Mouse (Mus musculus) liver, postnatal 0 days (tissue): ENCODE measurements around the gene Gtpbp10. TPM values are rescaled to one million over a fixed set of nuclear protein-coding genes. Genes with fewer than 3 reads are reported as not detected.

Source experiments
- ATAC-seq: fragments of 200-750 bp; cut with Nextera tagmentation; 2 replicates; pipeline ENCODE4 v1.8.0; 2017; ENCODE audit warnings: mild to moderate bottlenecking, moderate library complexity
- DNase-seq: peaks from one replicate; pipeline ENCODE4 v3.0.0-alpha.2; 2016
- H3K27ac ChIP-seq: fragments of 300-500 bp; sonication (generic); 2 replicates; pipeline ENCODE4 v1.5.1; 2014; ENCODE audit warnings: antibody characterized with exemption, moderate library complexity, mild to moderate bottlenecking, low read depth
- H3K27me3 ChIP-seq: fragments of 300-500 bp; sonication (generic); 2 replicates; pipeline ENCODE4 v1.6.1; 2014; ENCODE audit warnings: low read length, control low read depth, mixed read lengths; ENCODE audit not compliant: insufficient read depth
- H3K36me3 ChIP-seq: fragments of 300-500 bp; sonication (generic); replicated peaks from 2 replicates; pipeline ENCODE4 v1.6.1; 2014; ENCODE audit warnings: mild to moderate bottlenecking, control low read depth, low read length, moderate library complexity, mixed read lengths; ENCODE audit not compliant: insufficient read depth
- H3K4me1 ChIP-seq: fragments of 300-500 bp; sonication (generic); 2 replicates; pipeline ENCODE4 v1.6.1; 2014; ENCODE audit warnings: antibody characterized with exemption, mild to moderate bottlenecking, control low read depth; ENCODE audit not compliant: insufficient read depth
- H3K4me2 ChIP-seq: fragments of 300-500 bp; sonication (generic); 2 replicates; pipeline ENCODE4 v1.6.1; 2014; ENCODE audit warnings: low read depth, mild to moderate bottlenecking, low read length, moderate library complexity, mixed read lengths
- H3K4me3 ChIP-seq: fragments of 300-500 bp; sonication (generic); 2 replicates; pipeline ENCODE4 v1.5.1; 2014; ENCODE audit warnings: low read depth, low read length
- H3K9ac ChIP-seq: fragments of 300-500 bp; sonication (generic); replicated peaks from 2 replicates; pipeline ENCODE4 v1.6.1; 2014; ENCODE audit warnings: mild to moderate bottlenecking, moderate library complexity
- H3K9me3 ChIP-seq: fragments of 300-500 bp; sonication (generic); 2 replicates; pipeline ENCODE4 v1.6.1; 2016; ENCODE audit warnings: mild to moderate bottlenecking, control low read depth, low read length, mixed read lengths
- CTCF ChIP-seq: sonication (generic); IDR thresholded peaks from 2 replicates; pipeline ENCODE4 v1.5.1; 2016; ENCODE audit warnings: antibody characterized with exemption, low read depth
- EP300 ChIP-seq: IDR thresholded peaks from 2 replicates; pipeline ENCODE4 v1.6.1; 2016; ENCODE audit warnings: antibody characterized with exemption, low read depth, mild to moderate bottlenecking
- WGBS: fragments of 180-500 bp; shearing (Covaris S2); extraction: QIAGEN DNeasy Blood & Tissue Kit; methylation state at CpG from one replicate; pipeline ENCODE4 v1.1.7; 2014; ENCODE audit not compliant: insufficient replicate concordance; 5-methylcytosine and 5-hydroxymethylcytosine counted together
- polyA plus RNA-seq: library from polyadenylated mRNA; unstranded; fragments of >200 nt; fragmentation: Nextera tagmentation; extraction: Ambion mirVana; gene quantifications from 2 replicates; pipeline ENCODE4 v1.2.1, GENCODE M21; 2015

The Gtpbp10 gene
- polyA plus RNA-seq, 1 experiment from 2014 or later: 9.9 TPM

DNA sequence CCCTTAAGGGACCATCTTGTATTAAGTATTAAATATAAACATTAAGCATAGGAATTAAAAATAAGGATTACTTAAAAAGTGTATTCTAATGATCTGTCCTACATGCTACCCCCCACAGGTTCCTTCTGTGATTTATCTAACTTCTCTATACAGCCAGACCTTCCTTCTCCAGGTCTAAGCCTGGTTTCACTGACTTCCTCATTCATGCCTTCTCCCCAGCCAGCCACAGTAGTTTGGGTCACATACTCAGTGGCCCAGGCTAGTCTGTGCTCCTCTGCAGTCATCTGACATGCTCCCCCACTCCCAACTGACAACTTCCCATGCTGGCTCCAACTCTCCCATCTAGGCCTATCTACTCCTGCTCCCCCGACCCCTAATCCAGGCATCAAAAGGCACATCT, 8.2 kb downstream of the Gtpbp10 start:
- 62% methylated on average over 1 of the region's 1 CpGs for WGBS
- Histone ChIP-seq H3K36me3 (peaks cover 21% of the 10 kb centered on the region), H3K4me2 (no peak overlapping the region), H3K9me3 (no peaks in the 10 kb centered on the region), H3K9ac (no peak overlapping the region), H3K4me3 (no peak overlapping the region), H3K4me1 (no peaks in the 10 kb centered on the region), H3K27me3 (no peaks in the 10 kb centered on the region), H3K27ac (no peak overlapping the region)
- TF ChIP-seq EP300 (no peak), CTCF (no peak)
- DNase-seq (no peak), ATAC-seq (no peak)

DNA sequence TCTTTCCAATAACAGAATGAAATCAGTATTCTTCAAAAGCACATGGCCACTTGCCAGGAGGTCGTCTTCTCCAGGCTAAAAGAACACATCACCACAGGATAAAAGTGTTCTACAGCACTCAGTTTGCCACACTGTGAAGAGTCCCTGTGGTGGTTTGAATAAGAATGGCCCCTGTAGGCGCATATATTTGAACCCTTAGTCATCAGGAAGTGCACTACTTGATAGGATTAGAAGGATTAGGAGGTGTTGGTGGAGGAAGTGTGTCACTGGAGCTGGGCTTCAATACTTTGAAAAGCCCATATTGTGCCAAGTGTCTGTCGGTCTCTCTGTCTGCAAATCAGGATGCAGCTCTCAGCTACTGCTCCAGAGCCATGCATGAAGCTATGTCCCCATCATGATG, 19.0 kb downstream of the Gtpbp10 start:
- no peaks in the 10 kb centered on the region for H3K27me3 ChIP-seq
- no peak overlapping the region for H3K27ac ChIP-seq
- ATAC-seq: no peak
- 68% methylated on average over 3 of the region's 3 CpGs for WGBS
- no peaks in the 10 kb centered on the region for H3K9me3 ChIP-seq
- H3K4me1 ChIP-seq: no peaks in the 10 kb centered on the region
- peaks cover 22% of the 10 kb centered on the region for H3K36me3 ChIP-seq
- DNase-seq: no peak
- H3K4me2 ChIP-seq: no peak overlapping the region
- H3K9ac ChIP-seq: no peak overlapping the region
- TF ChIP-seq CTCF: no peak
- no peak for TF ChIP-seq EP300
- H3K4me3 ChIP-seq: no peak overlapping the region

DNA sequence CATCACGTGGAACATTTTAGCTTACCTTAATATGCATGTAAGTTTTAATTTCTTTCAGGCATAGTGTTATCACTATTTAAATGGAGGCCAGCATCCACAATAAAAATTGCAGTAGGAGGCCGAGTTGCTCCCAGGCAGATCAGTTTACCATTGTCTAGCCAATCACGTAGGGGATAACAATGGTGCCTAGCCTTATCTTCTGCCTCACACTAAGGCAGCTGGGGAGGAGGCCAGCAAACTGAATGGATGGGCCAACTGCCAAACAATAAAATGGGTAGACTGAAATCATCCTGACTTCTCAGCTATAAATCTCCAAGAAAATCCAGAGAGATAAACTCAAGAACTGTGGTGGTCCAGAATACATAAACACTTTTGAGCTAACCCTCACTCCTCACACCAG, 19.6 kb downstream of the Gtpbp10 start:
- no peak for TF ChIP-seq CTCF
- TF ChIP-seq EP300: 0 out of 2 replicates have a peak, but pooled peaks have one; percentile 14
- H3K4me1 ChIP-seq: no peaks in the 10 kb centered on the region
- peaks cover 22% of the 10 kb centered on the region for H3K36me3 ChIP-seq
- DNase-seq (no peak), ATAC-seq (no peak)
- no peaks in the 10 kb centered on the region for H3K27me3 ChIP-seq
- H3K9ac ChIP-seq: no peak overlapping the region
- WGBS: 54% methylated on average over 3 of the region's 3 CpGs
- no peaks in the 10 kb centered on the region for H3K9me3 ChIP-seq
- H3K27ac ChIP-seq: no peak overlapping the region
- H3K4me3 ChIP-seq: no peak overlapping the region
- H3K4me2 ChIP-seq: no peak overlapping the region

DNA sequence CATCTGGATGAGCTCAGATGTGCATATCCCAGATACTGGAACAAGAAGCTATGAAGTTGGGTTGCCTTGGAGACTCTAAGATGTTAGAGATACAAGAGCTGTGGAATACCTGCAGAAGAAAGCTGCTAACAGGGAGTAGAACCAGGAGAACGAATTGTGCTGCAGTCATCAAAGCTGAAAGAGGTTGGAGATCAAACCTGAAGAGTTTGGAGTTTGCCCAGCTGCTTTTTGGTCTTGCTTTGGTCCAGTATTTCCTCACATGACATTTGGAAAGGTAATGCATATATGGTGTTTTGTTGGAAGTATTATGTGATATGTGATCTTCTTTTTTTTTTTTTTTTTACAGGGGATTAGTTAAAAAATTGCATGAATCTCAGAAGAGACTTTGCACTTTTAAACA, 23.2 kb downstream of the Gtpbp10 start:
- Histone ChIP-seq H3K9me3 (no peaks in the 10 kb centered on the region), H3K4me1 (0 out of 2 replicates have a peak, but pooled peaks cover 5% of the 10 kb centered on the region), H3K9ac (no peak overlapping the region), H3K27me3 (no peaks in the 10 kb centered on the region), H3K4me2 (no peak overlapping the region), H3K4me3 (no peak overlapping the region), H3K27ac (no peak overlapping the region), H3K36me3 (peaks cover 2% of the 10 kb centered on the region; the same call in 1 of the 2 replicates)
- TF ChIP-seq EP300 (no peak), CTCF (no peak)
- ATAC-seq: no peak
- WGBS: 71% methylated on average over 1 of the region's 1 CpGs
- DNase-seq: no peak

DNA sequence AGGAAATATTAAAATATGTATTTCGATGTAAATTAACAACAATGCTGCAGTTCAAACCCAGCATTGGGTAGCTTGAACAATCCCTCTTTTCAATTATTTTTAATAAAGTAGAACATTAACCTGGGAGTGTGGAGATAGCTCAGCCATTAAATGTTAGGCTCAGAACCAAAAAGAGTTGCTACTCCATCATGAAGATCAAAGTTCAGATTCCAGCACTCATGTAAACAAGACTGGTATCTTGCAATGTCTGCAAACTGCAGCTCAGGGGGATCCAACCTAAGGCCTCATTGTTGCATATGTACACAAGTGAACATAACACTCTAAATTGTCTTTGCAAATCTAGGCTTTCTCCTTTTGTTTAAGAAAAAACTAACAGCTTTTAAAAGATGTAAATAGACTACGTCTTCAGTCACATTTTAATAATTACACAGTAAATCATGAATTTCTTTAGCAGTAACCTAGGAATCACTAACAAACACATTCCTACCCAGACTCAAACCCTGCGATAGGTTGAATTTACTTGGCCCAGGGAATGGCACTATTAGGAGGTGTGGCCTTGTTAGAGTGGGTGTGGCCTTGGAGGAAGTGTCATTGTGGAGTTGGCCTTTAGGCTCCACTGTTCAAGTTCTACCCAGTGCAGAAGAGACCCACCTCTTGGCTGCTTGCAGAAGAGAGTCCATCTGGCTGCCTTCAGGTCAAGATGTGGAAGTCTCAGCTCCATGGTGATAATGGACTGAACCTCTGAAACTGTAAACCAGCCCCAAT, 25.5 kb downstream of the Gtpbp10 start:
- peak overlapping the region; percentile 64 for H3K27ac ChIP-seq
- WGBS: 68% methylated on average over 3 of the region's 3 CpGs
- DNase-seq: no peak
- H3K4me1 ChIP-seq: 0 out of 2 replicates have a peak, but pooled peaks cover 5% of the 10 kb centered on the region
- no peaks in the 10 kb centered on the region for H3K9me3 ChIP-seq
- TF ChIP-seq CTCF (no peak), EP300 (peak; percentile 29; the same call in 1 of the 2 replicates)
- no peak overlapping the region for H3K4me2 ChIP-seq
- H3K27me3 ChIP-seq: no peaks in the 10 kb centered on the region
- H3K4me3 ChIP-seq: no peak overlapping the region
- H3K36me3 ChIP-seq: no peaks in the 10 kb centered on the region; the same call in 1 of the 2 replicates
- peak; percentile 93 for ATAC-seq
- no peak overlapping the region for H3K9ac ChIP-seq

DNA sequence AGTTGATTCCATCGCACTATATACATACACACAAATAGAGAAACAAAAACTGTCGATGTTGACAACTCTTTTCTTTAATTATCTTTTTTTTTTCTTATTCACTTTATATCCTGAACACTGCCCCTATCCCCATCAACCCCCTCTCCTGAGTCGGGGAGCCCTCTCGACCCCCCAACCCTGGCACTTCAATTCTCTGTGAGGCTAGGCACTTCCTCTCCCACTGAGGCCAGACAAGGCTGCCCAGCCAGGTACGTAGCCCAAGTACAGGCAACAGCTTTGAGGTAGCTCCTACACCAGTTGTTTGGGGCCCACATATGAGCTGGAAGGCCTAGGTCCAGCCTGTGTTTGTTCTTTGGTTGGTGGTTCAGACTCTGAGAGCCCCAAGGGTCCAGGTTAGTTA, 43.9 kb downstream of the Gtpbp10 start:
- 69% methylated on average over 5 of the region's 5 CpGs for WGBS
- Histone ChIP-seq H3K9me3 (no peaks in the 10 kb centered on the region), H3K4me1 (no peaks in the 10 kb centered on the region), H3K4me3 (no peak overlapping the region), H3K36me3 (peaks cover 2% of the 10 kb centered on the region; the same call in 1 of the 2 replicates), H3K4me2 (0 out of 2 replicates have a peak overlapping the region, but pooled peaks have one; percentile 89), H3K27me3 (no peaks in the 10 kb centered on the region), H3K9ac (no peak overlapping the region), H3K27ac (no peak overlapping the region)
- ATAC-seq: no peak
- no peak for DNase-seq
- no peak for TF ChIP-seq EP300
